Mouse (Mus musculus): Measurements from ENCODE around the gene Numbl. TPM values are rescaled to one million over a fixed set of nuclear protein-coding genes. Genes with fewer than 3 reads are reported as not detected.

The Numbl gene
- polyA plus RNA-seq, 1 experiment from 2014 or later, result 4.6 TPM

DNA sequence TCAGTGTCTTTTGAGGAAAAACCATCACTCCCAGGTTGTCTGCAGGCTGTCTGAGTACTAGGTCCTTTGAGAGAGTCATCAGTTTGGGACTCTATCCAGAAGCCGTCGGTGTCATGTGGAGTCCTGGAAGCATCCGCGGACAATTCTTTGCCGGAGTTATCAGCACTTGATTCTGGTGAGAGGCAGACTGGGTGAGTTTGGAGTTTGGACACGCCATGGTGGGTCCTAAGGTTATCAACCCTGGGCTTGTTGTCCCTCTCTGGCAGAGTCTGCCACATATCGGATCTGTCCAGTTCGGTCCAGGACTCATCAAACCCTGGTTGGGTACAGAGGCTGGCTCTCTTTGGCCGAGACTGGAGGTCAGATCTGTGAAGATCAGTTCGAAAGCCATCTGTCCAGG lies 30.6 kb upstream of the Numbl start:
- Histone ChIP-seq H3K4me1 (ENCODE audit: control insufficient read depth, insufficient read depth, low read length) (peaks cover 28% of the 10 kb centered on the region; the same call in 1 of the 2 replicates), H3K27ac (ENCODE audit: low read depth, low read length) (no peak overlapping the region; the same call in 1 of the 2 replicates)

GRCm38 (mm10) chr7:27228281-27228821 lies 29.9 kb upstream of the Numbl start, which contains the start of gene Itpkc:
TSS of gene Itpkc (minus strand) at chr7:27228661.
- no peaks in the 10 kb centered on the region; the same call in 1 of the 2 replicates for H3K36me3 ChIP-seq (ENCODE audit: control insufficient read depth, insufficient read depth, low read length)
- H3K9me3 ChIP-seq (replicated peaks; ENCODE audit: control insufficient read depth, low read length), result no peaks in the 10 kb centered on the region
- H3K27me3 ChIP-seq (ENCODE audit: control insufficient read depth, insufficient read depth, low read length), result no peaks in the 10 kb centered on the region
- peak within 1 kb of the TSS; percentile 75 for H3K4me2 ChIP-seq
- ATAC-seq (replicated peaks; ENCODE audit: insufficient number of reproducible peaks, low FRiP score, low TSS enrichment), result peak; percentile 82
- peak within 1 kb of the TSS; percentile 81 for H3K27ac ChIP-seq (ENCODE audit: low read depth, low read length)
- under 1% methylated on average over 49 of the region's 49 CpGs for WGBS (ENCODE audit: insufficient replicate concordance)
- H3K4me1 ChIP-seq (ENCODE audit: control insufficient read depth, insufficient read depth, low read length), result peaks cover 29% of the 10 kb centered on the region
- peak within 1 kb of the TSS; percentile 69 for H3K4me3 ChIP-seq (ENCODE audit: low read depth, low read length)
- H3K9ac ChIP-seq (ENCODE audit: low read depth, low read length), result peak within 1 kb of the TSS; percentile 82

More for the DNA sequence above, 30.6 kb upstream of the Numbl start:
- H3K4me3 ChIP-seq (ENCODE audit: low read depth, low read length), result peak overlapping the region; percentile 69
- no peaks in the 10 kb centered on the region for H3K27me3 ChIP-seq (ENCODE audit: control insufficient read depth, insufficient read depth, low read length)
- H3K4me2 ChIP-seq, result peak overlapping the region; percentile 75
- no peaks in the 10 kb centered on the region; the same call in none of the 2 replicates for H3K36me3 ChIP-seq (ENCODE audit: control insufficient read depth, insufficient read depth, low read length)
- ATAC-seq (replicated peaks; ENCODE audit: insufficient number of reproducible peaks, low FRiP score, low TSS enrichment), result no peak
- no peaks in the 10 kb centered on the region for H3K9me3 ChIP-seq (replicated peaks; ENCODE audit: control insufficient read depth, low read length)
- 2% methylated on average over 10 of the region's 10 CpGs for WGBS (ENCODE audit: insufficient replicate concordance)
- H3K9ac ChIP-seq (ENCODE audit: low read depth, low read length), result peak overlapping the region; percentile 82

GRCm38 (mm10) chr7:27228865-27229264 lies 29.4 kb upstream of the Numbl start:
- H3K4me1 ChIP-seq (ENCODE audit: control insufficient read depth, insufficient read depth, low read length), result peaks cover 33% of the 10 kb centered on the region
- peak overlapping the region; percentile 82 for H3K9ac ChIP-seq (ENCODE audit: low read depth, low read length)
- no peaks in the 10 kb centered on the region for H3K9me3 ChIP-seq (replicated peaks; ENCODE audit: control insufficient read depth, low read length)
- H3K4me2 ChIP-seq, result peak overlapping the region; percentile 75
- no peaks in the 10 kb centered on the region; the same call in 1 of the 2 replicates for H3K36me3 ChIP-seq (ENCODE audit: control insufficient read depth, insufficient read depth, low read length)
- peak overlapping the region; percentile 69 for H3K4me3 ChIP-seq (ENCODE audit: low read depth, low read length)
- ATAC-seq (replicated peaks; ENCODE audit: insufficient number of reproducible peaks, low FRiP score, low TSS enrichment), result no peak
- H3K27ac ChIP-seq (ENCODE audit: low read depth, low read length), result peak overlapping the region; percentile 81
- WGBS (ENCODE audit: insufficient replicate concordance), result 20% methylated on average over 6 of the region's 6 CpGs
- no peaks in the 10 kb centered on the region for H3K27me3 ChIP-seq (ENCODE audit: control insufficient read depth, insufficient read depth, low read length)

GRCm38 (mm10) chr7:27230781-27231180 lies 27.5 kb upstream of the Numbl start:
- 74% methylated on average over 4 of the region's 4 CpGs for WGBS (ENCODE audit: insufficient replicate concordance)
- ATAC-seq (replicated peaks; ENCODE audit: insufficient number of reproducible peaks, low FRiP score, low TSS enrichment), result no peak

DNA sequence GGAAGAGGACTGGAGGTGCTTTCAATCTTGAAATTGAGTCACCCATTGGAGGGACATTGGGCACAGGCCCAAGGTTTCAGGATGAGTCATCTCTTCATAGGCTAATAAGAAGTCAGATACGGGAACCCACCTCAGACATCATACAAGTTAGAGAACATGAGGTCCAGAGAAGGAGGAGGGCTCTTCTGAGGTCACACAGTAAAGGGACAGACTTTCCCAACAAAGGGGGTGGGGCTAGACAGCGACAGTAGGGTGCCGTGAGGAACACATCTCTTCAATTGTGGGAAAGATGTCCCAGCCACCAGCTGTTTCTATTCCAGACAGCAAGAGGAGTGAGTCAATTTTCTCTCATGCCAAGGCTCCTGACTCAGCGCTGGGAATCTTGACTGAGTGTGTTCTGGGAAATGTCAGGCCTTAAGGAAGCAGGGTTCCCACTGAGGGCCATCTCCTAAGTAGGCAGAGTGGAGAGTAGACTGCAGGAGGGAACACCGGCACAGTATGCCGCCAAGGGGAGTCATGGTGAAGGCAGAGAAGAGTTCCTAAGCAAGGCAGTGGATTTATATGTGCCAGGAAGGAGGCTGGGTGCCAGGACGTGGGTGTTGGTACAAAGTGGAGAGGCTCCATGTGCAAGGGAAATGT lies 26.4 kb upstream of the Numbl start:
- Histone ChIP-seq H3K36me3 (ENCODE audit: control insufficient read depth, insufficient read depth, low read length) (no peaks in the 10 kb centered on the region), H3K27me3 (ENCODE audit: control insufficient read depth, insufficient read depth, low read length) (no peaks in the 10 kb centered on the region), H3K4me1 (ENCODE audit: control insufficient read depth, insufficient read depth, low read length) (peaks cover 14% of the 10 kb centered on the region), H3K9me3 (replicated peaks; ENCODE audit: control insufficient read depth, low read length) (no peaks in the 10 kb centered on the region), H3K27ac (ENCODE audit: low read depth, low read length) (no peak overlapping the region), H3K4me2 (no peak overlapping the region), H3K9ac (ENCODE audit: low read depth, low read length) (no peak overlapping the region), H3K4me3 (ENCODE audit: low read depth, low read length) (no peak overlapping the region)
- ATAC-seq (replicated peaks; ENCODE audit: insufficient number of reproducible peaks, low FRiP score, low TSS enrichment), result no peak
- whole genome bisulfite sequencing (ENCODE audit: insufficient replicate concordance), result 64% methylated on average over 7 of the region's 7 CpGs

More at GRCm38 (mm10) chr7:27230781-27231180, 27.5 kb upstream of the Numbl start:
- H3K9ac ChIP-seq (ENCODE audit: low read depth, low read length), result no peak overlapping the region
- no peaks in the 10 kb centered on the region for H3K36me3 ChIP-seq (ENCODE audit: control insufficient read depth, insufficient read depth, low read length)
- no peaks in the 10 kb centered on the region for H3K27me3 ChIP-seq (ENCODE audit: control insufficient read depth, insufficient read depth, low read length)
- H3K9me3 ChIP-seq (replicated peaks; ENCODE audit: control insufficient read depth, low read length), result no peaks in the 10 kb centered on the region
- H3K4me2 ChIP-seq, result no peak overlapping the region
- peaks cover 24% of the 10 kb centered on the region for H3K4me1 ChIP-seq (ENCODE audit: control insufficient read depth, insufficient read depth, low read length)
- H3K27ac ChIP-seq (ENCODE audit: low read depth, low read length), result no peak overlapping the region
- no peak overlapping the region for H3K4me3 ChIP-seq (ENCODE audit: low read depth, low read length)

- H3K4me1 ChIP-seq (ENCODE audit: control insufficient read depth, insufficient read depth, low read length), result peaks cover 5% of the 10 kb centered on the region
- H3K27me3 ChIP-seq (ENCODE audit: control insufficient read depth, insufficient read depth, low read length), result no peaks in the 10 kb centered on the region
- peak within 1 kb of the TSS; percentile 62 for H3K27ac ChIP-seq (ENCODE audit: low read depth, low read length)
- peak within 1 kb of the TSS; percentile 65 for H3K9ac ChIP-seq (ENCODE audit: low read depth, low read length)
- under 1% methylated on average over 25 of the region's 25 CpGs for WGBS (ENCODE audit: insufficient replicate concordance)
- H3K36me3 ChIP-seq (ENCODE audit: control insufficient read depth, insufficient read depth, low read length), result no peaks in the 10 kb centered on the region
- peak; percentile 88 for ATAC-seq (replicated peaks; ENCODE audit: insufficient number of reproducible peaks, low FRiP score, low TSS enrichment)
- no peaks in the 10 kb centered on the region for H3K9me3 ChIP-seq (replicated peaks; ENCODE audit: control insufficient read depth, low read length)
- peak within 1 kb of the TSS; percentile 58 for H3K4me3 ChIP-seq (ENCODE audit: low read depth, low read length)
- peak within 1 kb of the TSS; percentile 68 for H3K4me2 ChIP-seq
Observed at GRCm38 (mm10) chr7:27232781-27233281, 25.4 kb upstream of the Numbl start, which contains the start of gene Coq8b. TSS of gene Coq8b (plus strand) at chr7:27233023.

DNA sequence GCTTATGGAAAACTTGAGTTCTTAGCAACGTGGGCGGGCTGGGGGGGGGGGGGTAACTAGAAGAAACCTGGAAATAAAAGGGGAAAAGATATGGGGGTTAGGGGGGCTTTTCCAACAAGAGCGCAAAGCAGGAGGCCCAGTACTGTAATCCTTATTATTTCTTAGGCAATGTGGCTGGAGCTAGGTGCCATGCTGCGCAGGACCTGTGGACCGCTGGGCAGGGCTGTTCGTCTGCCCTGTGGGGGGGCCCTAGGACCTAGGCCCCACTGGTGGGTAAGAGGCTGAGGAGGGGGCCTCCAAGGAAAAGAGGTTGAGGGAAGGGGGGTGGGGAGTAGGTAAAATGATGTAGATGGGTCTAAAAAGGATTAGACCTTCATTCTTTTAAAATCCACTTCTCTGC lies 24.9 kb upstream of the Numbl start:
- peaks cover 5% of the 10 kb centered on the region for H3K4me1 ChIP-seq (ENCODE audit: control insufficient read depth, insufficient read depth, low read length)
- peak overlapping the region; percentile 68 for H3K4me2 ChIP-seq
- peak overlapping the region; percentile 58 for H3K4me3 ChIP-seq (ENCODE audit: low read depth, low read length)
- H3K27ac ChIP-seq (ENCODE audit: low read depth, low read length), result peak overlapping the region; percentile 62
- no peak; the same call in 1 of the 2 replicates for ATAC-seq (replicated peaks; ENCODE audit: insufficient number of reproducible peaks, low FRiP score, low TSS enrichment)
- WGBS (ENCODE audit: insufficient replicate concordance), result 4% methylated on average over 6 of the region's 6 CpGs
- H3K36me3 ChIP-seq (ENCODE audit: control insufficient read depth, insufficient read depth, low read length), result no peaks in the 10 kb centered on the region
- peak overlapping the region; percentile 65 for H3K9ac ChIP-seq (ENCODE audit: low read depth, low read length)
- no peaks in the 10 kb centered on the region for H3K27me3 ChIP-seq (ENCODE audit: control insufficient read depth, insufficient read depth, low read length)
- no peaks in the 10 kb centered on the region for H3K9me3 ChIP-seq (replicated peaks; ENCODE audit: control insufficient read depth, low read length)

GRCm38 (mm10) chr7:27235726-27236125 lies 22.5 kb upstream of the Numbl start:
- Histone ChIP-seq H3K27me3 (ENCODE audit: control insufficient read depth, insufficient read depth, low read length) (no peaks in the 10 kb centered on the region), H3K4me1 (ENCODE audit: control insufficient read depth, insufficient read depth, low read length) (peaks cover 5% of the 10 kb centered on the region), H3K4me2 (no peak overlapping the region), H3K9ac (ENCODE audit: low read depth, low read length) (no peak overlapping the region), H3K4me3 (ENCODE audit: low read depth, low read length) (no peak overlapping the region), H3K36me3 (ENCODE audit: control insufficient read depth, insufficient read depth, low read length) (no peaks in the 10 kb centered on the region), H3K27ac (ENCODE audit: low read depth, low read length) (no peak overlapping the region), H3K9me3 (replicated peaks; ENCODE audit: control insufficient read depth, low read length) (no peaks in the 10 kb centered on the region)
- 87% methylated on average over 2 of the region's 2 CpGs for WGBS (ENCODE audit: insufficient replicate concordance)
- no peak for ATAC-seq (replicated peaks; ENCODE audit: insufficient number of reproducible peaks, low FRiP score, low TSS enrichment)
